ENCODE assay signal across 24 mouse cellular contexts in the genomic region with DNA sequence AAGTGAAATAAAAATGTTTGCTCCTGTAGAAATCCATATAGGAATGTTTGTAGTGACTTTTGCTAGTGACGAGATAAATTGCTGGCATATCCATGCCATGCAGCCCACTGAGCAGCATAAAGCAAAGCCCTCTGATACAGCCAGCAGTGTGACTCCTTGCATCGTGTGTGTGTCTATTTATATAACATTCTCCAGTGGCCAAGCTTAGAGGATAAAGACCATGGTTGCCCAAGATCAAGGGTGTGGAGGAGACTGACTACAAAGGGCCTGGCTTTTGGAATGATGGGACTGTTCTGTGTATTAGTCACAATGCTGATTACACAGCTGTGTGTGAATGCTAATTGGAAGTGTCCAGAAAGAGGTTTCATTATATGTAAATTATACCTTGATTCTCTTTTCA. TPM values are rescaled to one million over a fixed set of nuclear protein-coding genes. Genes with fewer than 3 reads are reported as not detected.
DNase-seq lines count a peak whose midpoint lies in the region; ATAC-seq and TF ChIP-seq lines count a peak whose summit lies in the region.
"Had no signal": no experiment of that assay in that cellular context is flagged by ENCODE, and none has a peak within 500 bp of the region (broad histone marks: within the 10 kb centered on the region; RNA-seq: fewer than 3 reads in every experiment).

No protein-coding gene starts in this region.

- no peak overlapping the region for H3K4me3 ChIP-seq in heart, embryonic 11.5 days (ENCODE audit: low read depth, low read length)
- no peak overlapping the region for H3K4me3 ChIP-seq in heart, embryonic 14.5 days (ENCODE audit: control insufficient read depth in 1 of 2, insufficient read depth in 1 of 2, low read depth in 1 of 2, low read length in 2 of 2)
- no peak overlapping the region for H3K4me3 ChIP-seq in heart, postnatal 0 days (ENCODE audit: low read depth, low read length)
- H3K4me3 ChIP-seq: embryonic facial prominence, embryonic 12.5 days; embryonic facial prominence, embryonic 15.5 days had no signal

- no peak for TF ChIP-seq EP300 in heart, postnatal 0 days (IDR thresholded peaks at IDR 0.05; ENCODE audit: low read depth)

- WGBS in heart, embryonic 11.5 days (ENCODE audit: insufficient replicate concordance), result 43% methylated on average over 2 of the region's 2 CpGs
- 26% methylated on average over 2 of the region's 2 CpGs for WGBS in heart, embryonic 14.5 days
- WGBS in heart, postnatal 0 days, result 23% methylated on average over 2 of the region's 2 CpGs

- intact Hi-C loops in heart, postnatal 25 days (cut with DNase I), result no loop called here

- 0 out of 2 replicates have a peak, but pooled peaks cover 2% of the 10 kb centered on the region for H3K36me3 ChIP-seq in heart, embryonic 11.5 days (ENCODE audit: control insufficient read depth, insufficient read depth, low read length)
- peaks cover 33% of the 10 kb centered on the region for H3K36me3 ChIP-seq in heart, embryonic 14.5 days (ENCODE audit: control insufficient read depth, insufficient read depth, low read length)
- peaks cover 37% of the 10 kb centered on the region for H3K36me3 ChIP-seq in heart, postnatal 0 days (replicated peaks; ENCODE audit: control insufficient read depth, insufficient read depth, low read length)

- H3K9me3 ChIP-seq in heart, embryonic 11.5 days (replicated peaks; ENCODE audit: control insufficient read depth, low read length), result no peaks in the 10 kb centered on the region
- H3K9me3 ChIP-seq in heart, embryonic 14.5 days (ENCODE audit: control insufficient read depth, low read length), result no peaks in the 10 kb centered on the region
- H3K9me3 ChIP-seq in heart, postnatal 0 days (replicated peaks; ENCODE audit: control insufficient read depth, low read length), result no peaks in the 10 kb centered on the region
- H3K9me3 ChIP-seq: embryonic facial prominence, embryonic 12.5 days; embryonic facial prominence, embryonic 15.5 days had no signal

- H3K4me2 ChIP-seq in heart, embryonic 11.5 days, result no peak overlapping the region
- H3K4me2 ChIP-seq in heart, embryonic 14.5 days (ENCODE audit: low read length), result no peak overlapping the region
- H3K4me2 ChIP-seq in heart, postnatal 0 days (ENCODE audit: low read depth, low read length), result no peak overlapping the region
- H3K4me2 ChIP-seq: embryonic facial prominence, embryonic 12.5 days; embryonic facial prominence, embryonic 15.5 days; hindbrain, embryonic 14.5 days had no signal

- no peak for TF ChIP-seq CTCF in heart, postnatal 0 days (IDR thresholded peaks at IDR 0.05; ENCODE audit: low read depth)

- H3K9ac ChIP-seq in heart, embryonic 11.5 days (ENCODE audit: low read depth, low read length), result no peak overlapping the region
- no peak overlapping the region for H3K9ac ChIP-seq in heart, embryonic 14.5 days (ENCODE audit: low read length)
- no peak overlapping the region for H3K9ac ChIP-seq in heart, postnatal 0 days (replicated peaks; ENCODE audit: low read depth, low read length)
- H3K9ac ChIP-seq: embryonic facial prominence, embryonic 12.5 days; embryonic facial prominence, embryonic 15.5 days; forebrain, postnatal 0 days; hindbrain, embryonic 14.5 days had no signal

- H3K27me3 ChIP-seq in heart, embryonic 11.5 days (ENCODE audit: control insufficient read depth, insufficient read depth, low read length), result no peaks in the 10 kb centered on the region
- H3K27me3 ChIP-seq in heart, embryonic 14.5 days (ENCODE audit: control insufficient read depth, insufficient read depth, low read length), result no peaks in the 10 kb centered on the region
- no peaks in the 10 kb centered on the region for H3K27me3 ChIP-seq in heart, postnatal 0 days (ENCODE audit: control insufficient read depth, insufficient read depth, low read length)
- H3K27me3 ChIP-seq: embryonic facial prominence, embryonic 12.5 days; embryonic facial prominence, embryonic 15.5 days had no signal

- no peak for ATAC-seq in heart, embryonic 11.5 days (replicated peaks; ENCODE audit: insufficient number of reproducible peaks, low FRiP score, low TSS enrichment)
- ATAC-seq in heart, embryonic 14.5 days (ENCODE audit: insufficient number of reproducible peaks, insufficient read depth, low FRiP score, low read depth), result no peak
- ATAC-seq in heart, postnatal 0 days (ENCODE audit: insufficient read depth, low read depth), result peak; percentile 55; the same call in 1 of the 2 replicates
- ATAC-seq: activated CD4-positive, CD25-positive, alpha-beta regulatory T cell, adult 4 months; forebrain, embryonic 14.5 days; forebrain, postnatal 0 days; hindbrain, postnatal 0 days; inflammation-experienced regulatory T-cells, adult 6 months; intestine, embryonic 16.5 days had no signal

- 0 out of 2 replicates have a peak overlapping the region, but pooled peaks have one; percentile 4 for H3K27ac ChIP-seq in heart, embryonic 11.5 days (ENCODE audit: low read depth, low read length)
- H3K27ac ChIP-seq in heart, embryonic 14.5 days (replicated peaks in 1 of 2; ENCODE audit: control insufficient read depth in 1 of 2, insufficient read depth in 1 of 2, low read depth in 2 of 2, low read length in 2 of 2), result peak overlapping the region; percentile 47 to 78; a peak in 3 of 4 replicates
- H3K27ac ChIP-seq in heart, postnatal 0 days (ENCODE audit: low read depth), result no peak overlapping the region; the same call in 1 of the 2 replicates
- H3K27ac ChIP-seq: embryonic facial prominence, embryonic 12.5 days; embryonic facial prominence, embryonic 15.5 days; hindbrain, embryonic 14.5 days; hindbrain, postnatal 0 days had no signal

- DNase-seq in heart, adult 11 months, result peak; percentile 89
- no peak for DNase-seq in heart, postnatal 4 days
- DNase-seq in heart, postnatal 25 days (ENCODE audit: low spot score), result no peak
- peak; percentile 24 for DNase-seq in heart, postnatal 0 days (ENCODE audit: low spot score)
- no peak for DNase-seq in adrenal gland, postnatal 25 days
- DNase-seq: adrenal gland, adult 8-10 months; adrenal gland, postnatal 36 days; cerebellum, adult 18-20 months; cerebellum, adult 9-10 months; cerebellum, postnatal 14 days; forebrain, postnatal 0 days; gastrocnemius, postnatal 25 days; kidney, adult 18-20 months; kidney, adult 9 months had no signal

- H3K4me1 ChIP-seq in heart, embryonic 11.5 days (ENCODE audit: control insufficient read depth, insufficient read depth, low read length), result peaks cover 13% of the 10 kb centered on the region; the same call in 1 of the 2 replicates
- H3K4me1 ChIP-seq in heart, embryonic 14.5 days (ENCODE audit: control insufficient read depth in 2 of 2, insufficient read depth in 2 of 2, low read length in 2 of 2), result peaks cover 8 to 15% of the 10 kb centered on the region in 2 experiments
- H3K4me1 ChIP-seq in heart, postnatal 0 days (ENCODE audit: control insufficient read depth, insufficient read depth), result peaks cover 6% of the 10 kb centered on the region; the same call in 1 of the 2 replicates
- H3K4me1 ChIP-seq: embryonic facial prominence, embryonic 12.5 days; embryonic facial prominence, embryonic 15.5 days had no signal

RNA-seq across cellular contexts. Expression of a gene that starts 19.6 kb away (rescaled TPM):
- total RNA-seq in heart, postnatal 4 days (2021), result 1 to 10 TPM in 1 of 2 experiments, under 1 TPM in 1; 0.93 to 1.4 TPM
- polyA plus RNA-seq in heart, embryonic 11.5 days (2014; fragmentation: Nextera tagmentation; extraction: Ambion mirVana), result 3.3 and 4.9 TPM in 2 replicates
- under 1 TPM; 0.61 to 0.65 TPM for total RNA-seq in heart, postnatal 25 days (2021)
- 2.2 and 2.4 TPM in 2 replicates for polyA plus RNA-seq in heart, embryonic 14.5 days (2014; fragmentation: Nextera tagmentation; extraction: Ambion mirVana)
- 0.73 and 0.88 TPM in 2 replicates for total RNA-seq in heart, postnatal 0 days (2014; rRNA removed; ENCODE audit: low replicate concordance)
- polyA plus RNA-seq in heart, postnatal 0 days (2015; fragmentation: Nextera tagmentation; extraction: Ambion mirVana), result 0.40 and 0.55 TPM in 2 replicates
- 0.52 and 0.67 TPM in 2 replicates for total RNA-seq in adrenal gland, postnatal 25 days (2021)

RNA-seq across cellular contexts. Expression of a gene that starts 54.4 kb away (rescaled TPM):
- total RNA-seq in heart, postnatal 4 days (2021), result 10 to 100 TPM; 17.2 to 17.8 TPM
- polyA plus RNA-seq in heart, embryonic 11.5 days (2014; fragmentation: Nextera tagmentation; extraction: Ambion mirVana), result 26.6 and 28.2 TPM in 2 replicates
- total RNA-seq in heart, postnatal 25 days (2021), result 10 to 100 TPM in 1 of 2 experiments, 1 to 10 TPM in 1; 9.8 to 10.4 TPM
- polyA plus RNA-seq in heart, embryonic 14.5 days (2014; fragmentation: Nextera tagmentation; extraction: Ambion mirVana), result 23.2 and 25.0 TPM in 2 replicates
- total RNA-seq in heart, postnatal 0 days (2014; rRNA removed; ENCODE audit: low replicate concordance), result 5.6 and 9.6 TPM in 2 replicates
- 15.8 TPM in 2 replicates for polyA plus RNA-seq in heart, postnatal 0 days (2015; fragmentation: Nextera tagmentation; extraction: Ambion mirVana)
- 15.4 and 20.2 TPM in 2 replicates for total RNA-seq in adrenal gland, postnatal 25 days (2021)

Comparison
In these comparisons a context has a peak if more than half of its experiments do, and no peak if none do; other contexts are left out.
1. DNase-seq: peak in heart, adult 11 months (single experiment) and heart, postnatal 0 days (single experiment); none in heart, postnatal 4 days (single experiment), heart, postnatal 25 days (single experiment) and adrenal gland, postnatal 25 days (single experiment).